Mouse (Mus musculus): ENCODE measurements around the gene Slc25a21.

GRCm38 (mm10) chr12:57229703-57230102 is 32.4 kb upstream of the Slc25a21 start:
- no peak for TF ChIP-seq CHD2 (IDR thresholded peaks at IDR 0.05; ENCODE audit: low read depth, low read length)
- TF ChIP-seq ZNF384 (IDR thresholded peaks at IDR 0.05; ENCODE audit: low read depth, low read length) = no peak
- TF ChIP-seq HCFC1 (IDR thresholded peaks at IDR 0.05; ENCODE audit: borderline replicate concordance, insufficient read depth, low read length) = no peak
